Mouse (Mus musculus) neural tube, embryonic 12.5 days (tissue): ENCODE measurements around the gene Lrrc25. TPM values are rescaled to one million over a fixed set of nuclear protein-coding genes. Genes with fewer than 3 reads are reported as not detected.

Experiments
- ATAC-seq: fragments of 200-750 bp; cut with Nextera tagmentation; 2 replicates; pipeline ENCODE4 v1.8.0; 2017; ENCODE audit warnings: low read depth, mild to moderate bottlenecking, moderate TSS enrichment, moderate library complexity; ENCODE audit not compliant: low FRiP score
- H3K27ac ChIP-seq: fragments of 300-500 bp; sonication (generic); 2 replicates; pipeline ENCODE4 v1.5.1; 2016
- H3K27me3 ChIP-seq: fragments of 300-500 bp; sonication (generic); replicated peaks from 2 replicates; pipeline ENCODE4 v1.6.1; 2016; ENCODE audit warnings: mild to moderate bottlenecking
- H3K36me3 ChIP-seq: fragments of 300-500 bp; sonication (generic); 2 replicates; pipeline ENCODE4 v1.6.1; 2016; ENCODE audit warnings: mild to moderate bottlenecking
- H3K4me1 ChIP-seq: fragments of 300-500 bp; sonication (generic); 2 replicates; pipeline ENCODE4 v1.6.1; 2016
- H3K4me2 ChIP-seq: fragments of 300-500 bp; sonication (generic); replicated peaks from 2 replicates; pipeline ENCODE4 v1.6.1; 2016; ENCODE audit warnings: mild to moderate bottlenecking
- H3K4me3 ChIP-seq: fragments of 300-500 bp; sonication (generic); 2 replicates; pipeline ENCODE4 v1.5.1; 2016
- H3K9ac ChIP-seq: fragments of 300-500 bp; sonication (generic); 2 replicates; pipeline ENCODE4 v1.6.1; 2016; ENCODE audit warnings: mild to moderate bottlenecking
- H3K9me3 ChIP-seq: fragments of 300-500 bp; sonication (generic); 2 replicates; pipeline ENCODE4 v1.6.1; 2016; ENCODE audit warnings: mild to moderate bottlenecking
- WGBS: fragments of 180-500 bp; shearing (Covaris S2); methylation state at CpG from one replicate; pipeline ENCODE4 v1.1.7; 2016; 5-methylcytosine and 5-hydroxymethylcytosine counted together
- polyA plus RNA-seq: library from polyadenylated mRNA; unstranded; fragments of >200 nt; fragmentation: Nextera tagmentation; extraction: Ambion mirVana; gene quantifications from 2 replicates; pipeline ENCODE4 v1.2.1, GENCODE M21; 2016

Lrrc25 gene
- polyA plus RNA-seq, 1 experiment from 2014 or later = 1.3 TPM

DNA sequence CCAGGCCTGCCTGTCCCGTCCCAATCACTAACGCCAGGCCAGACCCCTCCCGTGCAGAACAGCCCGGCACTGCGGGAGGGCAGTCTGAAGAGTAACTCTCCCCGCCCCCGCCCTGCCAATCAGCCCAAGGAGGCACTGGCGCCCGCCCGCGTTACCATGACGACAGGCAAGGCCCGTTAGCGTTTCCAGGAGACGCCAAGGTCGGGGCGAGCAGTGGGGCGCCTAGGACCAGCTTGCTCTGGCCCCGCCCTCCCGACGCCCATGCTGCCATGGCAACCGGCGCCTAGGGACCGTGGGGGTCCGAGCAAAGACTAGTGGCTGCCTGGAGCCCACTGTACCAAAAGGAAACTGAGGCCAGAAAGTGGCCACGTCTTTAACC, 14.7 kb upstream of the Lrrc25 start:
- Histone ChIP-seq H3K27ac (peak overlapping the region; percentile 66), H3K36me3 (peaks cover 17% of the 10 kb centered on the region), H3K4me3 (peak overlapping the region; percentile 9; the same call in 1 of the 2 replicates), H3K27me3 (peaks cover under 1% of the 10 kb centered on the region; the same call in 1 of the 2 replicates), H3K9me3 (no peaks in the 10 kb centered on the region), H3K9ac (peak overlapping the region; percentile 18; the same call in 1 of the 2 replicates), H3K4me1 (peaks cover 74% of the 10 kb centered on the region), H3K4me2 (peak overlapping the region; percentile 59)
- 1% methylated on average over 26 of the region's 26 CpGs for WGBS
- ATAC-seq = peak; percentile 63

DNA sequence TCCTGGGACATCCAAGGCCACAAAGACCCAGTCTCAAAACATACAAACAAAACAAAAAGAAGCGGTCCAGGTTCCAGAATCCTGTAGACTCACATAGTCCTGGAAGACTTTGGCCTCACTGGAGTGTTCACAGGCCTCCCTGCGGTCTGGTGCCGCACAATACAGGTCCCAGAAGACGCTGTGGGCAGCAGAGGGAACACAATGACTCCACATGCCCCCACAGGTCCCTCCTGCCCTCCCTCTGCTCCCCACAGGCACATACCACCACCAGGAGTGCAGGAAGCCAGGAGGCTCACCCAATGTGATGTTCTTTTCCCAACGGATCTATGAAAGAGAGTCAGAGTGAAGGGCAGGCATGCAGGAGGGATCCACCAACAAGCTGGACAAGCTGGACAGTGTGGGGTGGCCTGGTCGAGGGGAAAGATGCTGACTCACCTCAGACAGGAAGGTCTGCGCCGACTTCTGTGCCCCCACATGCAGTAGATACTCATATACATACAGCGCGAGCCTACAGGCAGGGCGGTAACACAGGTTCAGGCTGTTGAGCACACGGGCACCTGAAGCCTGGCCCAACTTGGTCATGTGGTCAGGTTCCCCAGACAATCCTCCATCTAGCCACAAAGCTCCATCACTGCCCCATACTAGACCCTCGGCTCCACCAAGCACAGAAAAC, 13.7 kb upstream of the Lrrc25 start:
- Histone ChIP-seq H3K36me3 (peaks cover 13% of the 10 kb centered on the region), H3K4me3 (no peak overlapping the region), H3K27me3 (no peaks in the 10 kb centered on the region), H3K9me3 (no peaks in the 10 kb centered on the region), H3K9ac (no peak overlapping the region), H3K4me2 (no peak overlapping the region), H3K27ac (no peak overlapping the region), H3K4me1 (peaks cover 79% of the 10 kb centered on the region)
- no peak for ATAC-seq
- WGBS = 91% methylated on average over 13 of the region's 13 CpGs

DNA sequence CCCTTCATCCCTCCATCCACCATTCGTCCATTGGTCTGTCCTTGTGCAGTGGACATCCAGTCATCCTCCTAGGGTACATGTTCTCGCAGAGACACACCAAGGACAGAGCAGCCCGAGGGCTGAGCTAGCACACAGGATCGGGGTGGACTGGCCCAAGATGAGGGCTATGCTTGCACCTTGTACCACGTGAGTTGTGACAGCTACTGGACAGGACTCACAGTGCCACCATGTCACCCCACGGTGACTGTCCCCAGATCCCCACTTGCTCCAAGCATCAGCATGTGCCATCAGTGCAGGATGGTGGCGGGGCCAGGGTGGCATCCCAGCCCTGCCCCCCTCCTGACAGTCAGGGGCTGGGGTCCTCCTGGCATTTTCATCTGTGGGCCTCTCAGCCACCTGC, 11.4 kb upstream of the Lrrc25 start:
- ATAC-seq = no peak
- no peaks in the 10 kb centered on the region for H3K27me3 ChIP-seq
- H3K4me2 ChIP-seq = 0 out of 2 replicates have a peak overlapping the region, but pooled peaks have one; percentile 7
- WGBS = 85% methylated on average over 7 of the region's 7 CpGs
- peaks cover 13% of the 10 kb centered on the region for H3K36me3 ChIP-seq
- H3K9me3 ChIP-seq = no peaks in the 10 kb centered on the region
- H3K4me1 ChIP-seq = peaks cover 74% of the 10 kb centered on the region
- H3K4me3 ChIP-seq = no peak overlapping the region
- H3K9ac ChIP-seq = no peak overlapping the region
- no peak overlapping the region for H3K27ac ChIP-seq

DNA sequence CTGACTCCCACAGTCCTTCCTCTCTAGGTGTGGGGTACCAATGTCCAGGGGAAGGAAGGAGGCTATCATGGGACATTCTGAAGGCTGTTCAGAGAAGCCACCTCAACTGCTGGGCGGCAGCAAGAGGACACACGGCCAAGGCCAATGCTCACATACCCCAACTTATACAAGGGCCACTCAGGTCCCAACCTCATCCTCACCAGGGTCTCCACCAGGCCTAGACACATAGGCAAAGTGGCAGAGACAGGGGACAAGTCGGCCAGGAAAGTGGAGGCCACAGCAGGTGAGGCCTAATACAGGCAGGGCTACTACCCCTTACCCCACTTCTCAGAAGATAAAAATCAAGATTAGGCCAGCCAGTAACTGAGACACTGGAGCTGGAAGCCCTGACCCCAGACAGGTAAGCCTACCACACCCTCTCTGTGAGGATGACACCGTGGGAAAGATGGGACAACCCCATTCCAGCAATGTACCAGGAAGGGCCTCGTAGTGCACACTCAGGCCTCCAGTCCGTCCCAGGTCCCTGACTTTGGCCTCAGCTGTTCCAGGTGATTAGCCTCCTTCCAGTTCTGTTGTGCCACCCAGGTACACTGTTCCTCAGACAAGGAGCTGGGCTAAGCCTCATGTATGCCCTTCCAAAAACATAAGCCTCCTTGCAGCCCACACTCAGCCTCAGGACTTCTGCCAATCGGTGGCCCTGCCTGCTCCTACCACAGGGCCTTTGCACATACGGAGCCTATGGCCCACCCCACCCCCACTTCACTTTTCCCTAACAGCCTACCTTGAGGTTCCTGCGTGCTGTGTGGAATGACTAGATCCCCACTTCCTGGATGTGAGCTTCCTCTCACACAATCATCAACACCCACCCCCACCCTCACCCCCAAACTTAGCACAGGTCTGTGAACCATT, 9.8 kb upstream of the Lrrc25 start:
- WGBS = 88% methylated on average over 9 of the region's 9 CpGs
- ATAC-seq = no peak
- no peaks in the 10 kb centered on the region for H3K9me3 ChIP-seq
- H3K4me1 ChIP-seq = peaks cover 75% of the 10 kb centered on the region
- no peak overlapping the region for H3K4me3 ChIP-seq
- peaks cover 13% of the 10 kb centered on the region for H3K36me3 ChIP-seq
- H3K4me2 ChIP-seq = peak overlapping the region; percentile 81
- H3K27ac ChIP-seq = no peak overlapping the region
- no peaks in the 10 kb centered on the region for H3K27me3 ChIP-seq
- no peak overlapping the region for H3K9ac ChIP-seq

DNA sequence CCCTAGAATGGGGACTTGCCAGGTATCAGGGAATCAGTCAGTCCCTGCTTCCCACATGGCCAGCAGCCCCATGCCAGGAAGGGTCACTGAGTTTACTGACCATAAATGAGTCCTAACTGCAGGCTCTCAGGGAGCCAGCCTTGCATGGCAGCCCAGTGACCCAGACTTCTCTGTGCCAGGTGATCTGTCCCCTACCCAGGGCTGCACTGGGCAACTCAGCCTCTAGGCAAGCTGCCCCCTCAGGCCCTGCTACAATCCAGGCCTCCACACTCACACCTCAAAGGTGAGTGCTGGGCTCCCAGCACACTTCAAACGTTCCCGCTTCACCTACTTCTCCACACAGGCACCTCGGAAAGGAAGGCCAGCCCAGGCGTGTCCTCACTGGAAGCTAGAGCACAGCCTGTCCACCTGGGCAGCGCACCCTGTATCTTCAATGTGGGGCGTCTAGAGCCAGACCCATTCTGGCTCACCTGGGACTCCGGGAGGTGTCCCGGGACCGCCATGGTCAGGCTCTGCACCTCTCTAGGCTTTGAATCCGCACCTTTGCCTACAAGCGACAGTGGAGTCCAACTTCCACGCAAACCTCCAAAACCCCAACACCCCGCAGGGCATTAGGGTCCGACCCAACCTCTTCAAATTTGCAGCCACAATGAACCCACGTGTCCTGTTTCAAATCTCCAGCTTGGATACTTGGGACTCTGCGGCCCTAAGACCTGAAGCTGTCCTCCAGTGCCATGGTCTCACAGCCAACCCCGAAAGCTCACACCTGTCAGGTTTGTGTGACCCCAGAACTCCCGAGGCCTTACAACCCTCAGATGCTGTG, 9.0 kb upstream of the Lrrc25 start:
- H3K9me3 ChIP-seq = no peaks in the 10 kb centered on the region
- peak overlapping the region; percentile 81 for H3K4me2 ChIP-seq
- H3K9ac ChIP-seq = peak overlapping the region; percentile 84
- peaks cover 9% of the 10 kb centered on the region for H3K36me3 ChIP-seq
- H3K4me1 ChIP-seq = peaks cover 73% of the 10 kb centered on the region
- WGBS = 68% methylated on average over 18 of the region's 18 CpGs
- no peak for ATAC-seq
- H3K27me3 ChIP-seq = no peaks in the 10 kb centered on the region
- peak overlapping the region; percentile 82 for H3K4me3 ChIP-seq
- H3K27ac ChIP-seq = no peak overlapping the region

DNA sequence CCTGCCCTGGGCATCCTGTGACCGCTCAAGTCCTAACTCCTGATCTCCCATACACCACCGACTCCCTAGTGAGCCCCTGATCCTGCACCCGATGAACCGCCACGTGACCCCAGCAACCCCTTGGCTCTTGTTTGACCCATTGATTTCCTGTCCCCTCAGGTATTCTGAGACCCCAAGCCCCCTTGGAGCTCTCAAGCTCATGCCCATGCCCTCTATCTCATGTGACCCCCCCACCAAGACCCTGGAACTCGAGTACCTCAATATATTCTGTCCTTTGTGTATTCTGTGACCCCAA, 8.4 kb upstream of the Lrrc25 start:
- no peak for ATAC-seq
- Histone ChIP-seq H3K9me3 (no peaks in the 10 kb centered on the region), H3K27me3 (no peaks in the 10 kb centered on the region), H3K9ac (peak overlapping the region; percentile 84), H3K27ac (no peak overlapping the region), H3K36me3 (0 out of 2 replicates have a peak, but pooled peaks cover 4% of the 10 kb centered on the region), H3K4me3 (peak overlapping the region; percentile 82), H3K4me1 (peaks cover 68% of the 10 kb centered on the region), H3K4me2 (peak overlapping the region; percentile 81)
- WGBS = 34% methylated on average over 6 of the region's 6 CpGs

DNA sequence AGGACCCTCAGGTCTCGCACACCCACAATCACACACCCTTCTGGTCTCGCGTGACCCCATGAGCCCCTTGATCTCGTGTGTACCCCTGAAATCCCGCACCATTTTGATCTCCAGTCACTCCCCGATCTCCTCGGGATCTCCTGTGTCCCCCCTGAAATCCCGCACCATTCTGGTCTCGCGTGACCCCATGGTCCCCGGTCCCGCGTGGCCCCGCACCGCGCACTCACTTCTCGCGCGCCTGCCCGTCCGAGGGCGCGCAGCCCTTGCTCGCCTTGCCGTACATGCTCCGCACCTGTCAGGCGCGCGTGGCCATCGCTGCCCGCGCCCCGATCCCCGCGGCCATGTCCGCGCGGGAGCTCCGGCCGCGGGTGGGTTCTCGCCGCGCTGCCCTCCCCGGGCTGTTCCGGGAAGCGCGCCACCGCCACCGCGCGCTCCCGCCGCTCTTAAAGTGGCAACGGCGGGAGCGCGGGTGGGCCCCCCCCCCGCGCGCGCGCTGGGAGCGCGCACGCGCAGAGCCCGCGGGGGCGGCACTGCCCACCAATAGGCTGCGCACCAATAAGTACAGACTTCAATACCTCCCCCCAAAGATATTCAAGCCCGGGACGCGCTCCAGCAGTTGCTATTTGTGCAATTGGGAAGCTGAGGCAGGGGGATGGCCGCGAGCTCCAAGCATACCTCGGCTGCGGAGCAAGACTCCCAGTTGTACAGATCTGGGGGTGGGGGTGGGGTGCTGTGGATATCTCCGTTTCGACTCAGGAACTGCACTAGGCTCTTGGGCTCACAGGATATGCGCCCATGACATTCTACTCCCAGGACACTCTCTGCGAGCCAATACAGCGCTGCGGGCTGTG, 7.8 kb upstream of the Lrrc25 start:
- peak overlapping the region; percentile 82 for H3K4me3 ChIP-seq
- peak overlapping the region; percentile 81 for H3K4me2 ChIP-seq
- ATAC-seq = no peak
- 3% methylated on average over 82 of the region's 84 CpGs for WGBS
- no peaks in the 10 kb centered on the region for H3K9me3 ChIP-seq
- peaks cover 67% of the 10 kb centered on the region for H3K4me1 ChIP-seq
- no peak overlapping the region for H3K27ac ChIP-seq
- no peaks in the 10 kb centered on the region for H3K36me3 ChIP-seq
- peak overlapping the region; percentile 84 for H3K9ac ChIP-seq
- H3K27me3 ChIP-seq = no peaks in the 10 kb centered on the region

DNA sequence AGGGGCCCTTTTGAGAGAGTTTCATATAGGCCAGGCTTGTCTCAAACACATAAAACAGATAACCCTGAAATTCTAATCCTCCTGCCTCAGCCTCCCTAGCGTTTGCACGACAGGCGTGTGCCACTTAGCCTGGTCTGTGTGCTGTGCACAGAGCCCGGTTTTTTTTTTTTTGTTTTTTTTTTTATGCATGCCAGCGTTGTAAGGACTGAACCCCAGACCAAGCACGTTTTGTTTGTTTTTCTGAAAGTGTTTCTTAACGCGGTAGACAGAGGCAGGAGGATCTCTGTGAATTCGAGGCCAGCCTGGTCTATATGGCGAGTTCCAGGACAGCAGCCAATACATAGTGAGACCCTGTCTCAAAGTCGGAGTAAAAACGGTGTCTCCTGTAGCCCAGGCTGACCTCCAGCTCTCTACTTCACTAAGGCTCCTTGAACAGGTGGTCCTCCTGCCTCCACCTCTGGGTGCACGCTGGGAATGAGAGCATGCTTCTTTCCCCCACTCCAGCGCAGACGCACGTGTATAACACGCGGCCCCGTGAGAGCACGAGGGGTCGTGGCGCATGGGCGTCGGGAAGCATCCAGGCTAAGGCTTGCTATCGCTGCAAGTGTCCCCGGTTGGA, 7.1 kb upstream of the Lrrc25 start, which contains the start of gene Ssbp4:
Ssbp4 (minus strand) TSS at position 124 of the 619 bp plus-strand sequence.
- ATAC-seq = no peak; the same call in 1 of the 2 replicates
- Histone ChIP-seq H3K4me1 (peaks cover 70% of the 10 kb centered on the region), H3K27me3 (no peaks in the 10 kb centered on the region), H3K9ac (peak within 1 kb of the TSS; percentile 84), H3K9me3 (no peaks in the 10 kb centered on the region), H3K4me3 (peak within 1 kb of the TSS; percentile 82), H3K4me2 (peak within 1 kb of the TSS; percentile 81), H3K27ac (peak within 1 kb of the TSS; percentile 90), H3K36me3 (no peaks in the 10 kb centered on the region)
- WGBS = 6% methylated on average over 26 of the region's 26 CpGs

DNA sequence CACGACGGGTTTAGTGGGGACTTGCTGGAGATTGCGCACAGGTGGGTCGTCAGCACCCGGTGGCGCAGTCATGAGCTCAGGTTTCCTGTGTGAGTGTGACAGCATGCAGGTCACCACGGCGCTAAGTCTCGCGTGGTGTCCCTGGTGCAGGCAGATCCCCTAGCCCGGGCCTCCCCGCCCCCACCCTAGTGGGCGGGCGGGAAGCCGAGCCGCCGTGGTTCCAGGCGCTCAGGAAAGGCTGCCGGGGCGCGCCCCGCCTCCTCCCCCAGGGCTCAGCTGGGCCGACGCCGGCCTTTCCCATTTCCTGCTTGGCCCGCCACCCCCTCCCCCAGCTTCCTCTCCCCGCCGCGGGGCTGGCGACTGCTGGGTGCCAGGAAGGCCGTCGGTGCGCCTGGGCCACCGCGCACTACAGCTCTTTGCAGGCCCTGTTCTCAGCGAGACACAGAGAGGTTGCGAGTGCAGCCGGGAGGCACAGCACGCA, 6.5 kb upstream of the Lrrc25 start:
- no peaks in the 10 kb centered on the region for H3K27me3 ChIP-seq
- no peaks in the 10 kb centered on the region for H3K36me3 ChIP-seq
- H3K9me3 ChIP-seq = no peaks in the 10 kb centered on the region
- H3K4me2 ChIP-seq = peak overlapping the region; percentile 81
- peak overlapping the region; percentile 90 for H3K27ac ChIP-seq
- peak overlapping the region; percentile 31 for H3K4me3 ChIP-seq
- ATAC-seq = peak; percentile 54
- 1% methylated on average over 36 of the region's 39 CpGs for WGBS
- peak overlapping the region; percentile 54 for H3K9ac ChIP-seq
- peaks cover 69% of the 10 kb centered on the region for H3K4me1 ChIP-seq

DNA sequence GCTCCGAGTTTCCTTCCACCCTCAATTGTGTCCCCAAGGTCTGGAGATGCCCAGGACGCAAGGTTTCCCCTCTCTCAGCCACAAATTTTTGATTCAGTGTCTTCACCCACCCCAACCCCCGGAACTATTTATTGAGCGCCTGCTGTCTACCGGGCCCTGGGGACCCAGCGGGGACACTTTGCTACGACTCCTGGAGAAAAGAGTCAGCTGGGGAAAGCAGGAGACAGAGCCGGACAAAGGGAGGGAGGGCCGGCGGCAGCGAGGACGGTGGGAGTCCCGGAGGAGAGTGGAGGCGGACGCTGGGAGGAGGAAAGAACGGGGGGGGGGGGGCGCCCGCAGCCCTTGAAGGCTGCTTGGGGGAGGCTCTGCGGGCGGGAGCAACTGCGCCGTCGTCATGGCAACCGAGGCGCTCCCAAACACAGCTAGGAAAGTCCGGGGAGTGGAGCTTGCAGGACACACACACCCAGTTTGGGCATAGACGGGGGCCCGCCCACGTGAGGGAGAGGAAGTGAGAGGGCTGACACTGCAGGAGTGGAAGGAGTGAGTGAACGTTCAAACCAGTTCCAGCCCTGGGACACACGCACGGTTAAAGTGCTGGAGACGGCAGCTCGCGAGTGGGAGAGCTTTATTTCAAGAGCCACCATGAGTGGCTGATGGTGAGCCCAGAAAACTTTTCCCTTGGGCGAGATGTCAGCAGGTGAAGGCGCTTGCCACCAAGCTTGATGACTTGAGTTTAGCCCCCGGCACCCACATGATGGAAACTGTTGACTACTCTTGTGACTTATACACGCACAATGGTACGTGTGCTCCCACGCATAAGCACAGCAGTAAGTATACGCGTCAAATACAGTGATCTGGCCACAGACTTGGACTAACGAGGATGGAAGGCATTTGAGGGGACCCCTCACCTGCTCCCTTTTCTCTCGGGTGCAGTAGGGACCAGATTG, 5.8 kb upstream of the Lrrc25 start:
- WGBS = under 1% methylated on average over 42 of the region's 45 CpGs
- no peaks in the 10 kb centered on the region for H3K9me3 ChIP-seq
- H3K4me1 ChIP-seq = peaks cover 63% of the 10 kb centered on the region
- ATAC-seq = peak; percentile 38
- no peaks in the 10 kb centered on the region for H3K36me3 ChIP-seq
- peak overlapping the region; percentile 31 for H3K4me3 ChIP-seq
- peak overlapping the region; percentile 90 for H3K27ac ChIP-seq
- peak overlapping the region; percentile 81 for H3K4me2 ChIP-seq
- H3K9ac ChIP-seq = peak overlapping the region; percentile 54
- H3K27me3 ChIP-seq = no peaks in the 10 kb centered on the region
